Comparison of ENCODE assay signal across 9 mouse cellular contexts in genomic region chr13:30548835-30549234, GRCm38 (mm10). TPM values are rescaled to one million over a fixed set of nuclear protein-coding genes. Genes with fewer than 3 reads are reported as not detected.
DNase-seq lines count a peak whose midpoint lies in the region; ATAC-seq and TF ChIP-seq lines count a peak whose summit lies in the region.
"Had no signal": no experiment of that assay in that cellular context is flagged by ENCODE, and none has a peak within 500 bp of the region (broad histone marks: within the 10 kb centered on the region; RNA-seq: fewer than 3 reads in every experiment).

No protein-coding gene starts in this region.

- no peak overlapping the region for H3K27ac ChIP-seq in liver, embryonic 13.5 days
- H3K27ac ChIP-seq: hindbrain, embryonic 15.5 days had no signal

- WGBS in liver, embryonic 13.5 days (ENCODE audit: insufficient replicate concordance) = 0% methylated on average over 2 of the region's 2 CpGs

- H3K9ac ChIP-seq in liver, embryonic 13.5 days = no peak overlapping the region
- H3K9ac ChIP-seq: hindbrain, embryonic 15.5 days had no signal

- TF ChIP-seq CTCF in G1E (IDR thresholded peaks at IDR 0.05; ENCODE audit: low read depth, low read length) = peak; percentile 86

- H3K4me2 ChIP-seq in liver, embryonic 13.5 days = peak overlapping the region; percentile 13; the same call in 1 of the 2 replicates
- H3K4me2 ChIP-seq: hindbrain, embryonic 15.5 days had no signal

- DNase-seq in 3134 (ENCODE audit: extremely low read depth, insufficient read length, low spot score) (peak; percentile 38), G1E (ENCODE audit: low spot score) (peak; percentile 70)
- peak; percentile 59 for DNase-seq in cerebellum, adult 11-12 months
- peak; percentile 90 for DNase-seq in gastrocnemius, adult 18-20 months (ENCODE audit: low spot score)
- peak; percentile 90 for DNase-seq in kidney, postnatal 10 days
- DNase-seq in liver, embryonic 13.5 days = peak; percentile 69
- DNase-seq in ovary, postnatal 14 days (ENCODE audit: low spot score) = peak; percentile 84
- peak; percentile 59 to 77 for DNase-seq in thymus, postnatal 10 days (ENCODE audit: low spot score in 2 of 2)

- H3K36me3 ChIP-seq in G1E (replicated peaks) = peaks cover under 1% of the 10 kb centered on the region
- no peaks in the 10 kb centered on the region for H3K36me3 ChIP-seq in liver, embryonic 13.5 days
- H3K36me3 ChIP-seq: hindbrain, embryonic 15.5 days had no signal

- H3K4me1 ChIP-seq in G1E (ENCODE audit: insufficient read depth, low read depth, low read length) = peaks cover 10% of the 10 kb centered on the region
- H3K4me1 ChIP-seq in liver, embryonic 13.5 days (replicated peaks) = peaks cover 18% of the 10 kb centered on the region

- peak; percentile 60 for ATAC-seq in G1E (ENCODE audit: extremely low read depth, insufficient number of reproducible peaks, low FRiP score, poor library complexity, severe bottlenecking)
- peak; percentile 51 for ATAC-seq in liver, embryonic 13.5 days (ENCODE audit: low read depth)

- peaks cover 14% of the 10 kb centered on the region for H3K27me3 ChIP-seq in G1E (ENCODE audit: insufficient read depth, low read length)
- no peaks in the 10 kb centered on the region; the same call in 1 of the 2 replicates for H3K27me3 ChIP-seq in liver, embryonic 13.5 days
- H3K27me3 ChIP-seq: hindbrain, embryonic 15.5 days had no signal

- no peak overlapping the region for H3K4me3 ChIP-seq in G1E (ENCODE audit: low read depth, low read length)
- H3K4me3 ChIP-seq in liver, embryonic 13.5 days (replicated peaks) = no peak overlapping the region
- H3K4me3 ChIP-seq: hindbrain, embryonic 15.5 days had no signal

- H3K9me3 ChIP-seq in G1E (replicated peaks) = no peaks in the 10 kb centered on the region
- no peaks in the 10 kb centered on the region for H3K9me3 ChIP-seq in liver, embryonic 13.5 days (replicated peaks)
- H3K9me3 ChIP-seq: hindbrain, embryonic 15.5 days had no signal

RNA-seq across cellular contexts. Expression of gene Uqcrfs1, which starts 3.7 kb away (rescaled TPM):
- total RNA-seq in G1E (2014; fragmentation: Nextera tagmentation) = 61.2 and 65.3 TPM in 2 replicates
- 158 and 166 TPM in 2 replicates for total RNA-seq in G1E (2017)
- polyA plus RNA-seq in G1E (2012) = 106 and 116 TPM in 2 replicates
- 100 to 1,000 TPM; 472 to 526 TPM for total RNA-seq in gastrocnemius, adult 18-20 months (2021)
- 209 and 216 TPM in 2 replicates for polyA plus RNA-seq in liver, embryonic 13.5 days (2015; fragmentation: Nextera tagmentation; extraction: Ambion mirVana)

Comparison
In these comparisons a context has a peak if more than half of its experiments do, and no peak if none do; other contexts are left out.
1. DNase-seq: peak in every context shown above with its lines; median percentile 90 in gastrocnemius, adult 18-20 months; 90 in kidney, postnatal 10 days; 84 in ovary, postnatal 14 days; 70 in G1E; 69 in liver, embryonic 13.5 days; 68 in thymus, postnatal 10 days; 59 in cerebellum, adult 11-12 months; 38 in 3134.